Mouse (Mus musculus) spleen, adult 2 months (tissue): ENCODE measurements around the gene Prdm15. TPM values are rescaled to one million over a fixed set of nuclear protein-coding genes. Genes with fewer than 3 reads are reported as not detected.

Source experiments
- DNase-seq, 2 experiments: peaks; one replicate each; pipeline versions ENCODE4 v3.0.0 to v3.0.0-alpha.2; 2012 to 2021; ENCODE audit warnings: low spot score in 2 of 2, low read depth in 1 of 2
- H3K27ac ChIP-seq: fragments of 200-500 bp; 2 replicates; pipeline ENCODE4 v1.5.1; 2012; ENCODE audit warnings: low read length, inconsistent platforms; ENCODE audit not compliant: insufficient read depth
- H3K27me3 ChIP-seq: fragments of 200-500 bp; 2 replicates; pipeline ENCODE4 v1.6.1; 2012; ENCODE audit warnings: mild to moderate bottlenecking, moderate library complexity, low read length, inconsistent platforms; ENCODE audit not compliant: control insufficient read depth, insufficient read depth
- H3K36me3 ChIP-seq: fragments of 200-500 bp; 2 replicates; pipeline ENCODE4 v1.6.1; 2012; ENCODE audit warnings: mild to moderate bottlenecking, low read length, inconsistent platforms; ENCODE audit not compliant: control insufficient read depth, insufficient read depth
- H3K4me1 ChIP-seq: fragments of 200-500 bp; 2 replicates; pipeline ENCODE4 v1.6.1; 2011; ENCODE audit warnings: inconsistent platforms; ENCODE audit not compliant: control insufficient read depth, insufficient read depth, insufficient read length
- H3K4me3 ChIP-seq: fragments of 200-500 bp; 2 replicates; pipeline ENCODE4 v1.5.1; 2011; ENCODE audit warnings: mild to moderate bottlenecking, inconsistent platforms; ENCODE audit not compliant: insufficient read depth, insufficient read length; ENCODE audit errors: extremely low read depth
- CTCF ChIP-seq: fragments of 200-500 bp; IDR thresholded peaks from 2 replicates; pipeline ENCODE4 v1.5.1; 2011; ENCODE audit warnings: mild to moderate bottlenecking, inconsistent platforms; ENCODE audit not compliant: insufficient read depth, insufficient read length, insufficient replicate concordance; ENCODE audit errors: extremely low read depth
- POLR2A ChIP-seq: fragments of 200-500 bp; IDR thresholded peaks from 2 replicates; pipeline ENCODE4 v1.6.1; 2011; ENCODE audit warnings: low read depth, low read length, inconsistent platforms
- WGBS: fragments of 180-500 bp; shearing (Covaris S2); methylation state at CpG from one replicate; pipeline ENCODE4 v1.1.7; 2018; 5-methylcytosine and 5-hydroxymethylcytosine counted together
- polyA plus RNA-seq: library from polyadenylated mRNA; depleted of rRNA; stranded (reverse); fragments of >200 nt; gene quantifications from 2 replicates; pipeline ENCODE4 v1.2.3, GENCODE M21; 2012; rRNA removed

The Prdm15 gene
- polyA plus RNA-seq, 1 experiment = 11.1 TPM

DNA sequence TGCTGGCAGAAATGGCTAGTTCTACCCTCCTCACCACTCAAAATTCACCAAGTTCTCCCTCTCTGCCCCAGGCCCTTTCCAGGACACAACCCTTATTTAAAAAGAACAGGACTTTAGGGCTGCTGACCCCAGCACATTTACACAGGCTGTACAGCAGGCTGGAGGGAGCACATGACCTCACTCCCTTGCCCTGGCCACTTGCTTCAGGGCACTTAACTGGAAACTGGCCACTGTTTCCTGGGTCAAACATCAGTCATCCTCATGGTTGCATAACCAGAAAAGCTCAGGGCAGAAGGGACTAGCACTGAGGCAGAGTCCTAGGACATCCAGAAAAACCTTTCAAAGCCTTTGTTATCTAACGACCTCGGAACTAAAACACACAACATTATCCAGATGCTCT, 93.4 kb downstream of the Prdm15 start:
- peaks cover 3% of the 10 kb centered on the region for H3K27me3 ChIP-seq
- H3K27ac ChIP-seq = no peak overlapping the region
- H3K4me1 ChIP-seq = peaks cover 3% of the 10 kb centered on the region; the same call in 1 of the 2 replicates
- DNase-seq = no peak
- no peak overlapping the region for H3K4me3 ChIP-seq
- WGBS = 94% methylated on average over 2 of the region's 2 CpGs
- H3K36me3 ChIP-seq = no peaks in the 10 kb centered on the region
- TF ChIP-seq POLR2A (no peak), CTCF (no peak)

DNA sequence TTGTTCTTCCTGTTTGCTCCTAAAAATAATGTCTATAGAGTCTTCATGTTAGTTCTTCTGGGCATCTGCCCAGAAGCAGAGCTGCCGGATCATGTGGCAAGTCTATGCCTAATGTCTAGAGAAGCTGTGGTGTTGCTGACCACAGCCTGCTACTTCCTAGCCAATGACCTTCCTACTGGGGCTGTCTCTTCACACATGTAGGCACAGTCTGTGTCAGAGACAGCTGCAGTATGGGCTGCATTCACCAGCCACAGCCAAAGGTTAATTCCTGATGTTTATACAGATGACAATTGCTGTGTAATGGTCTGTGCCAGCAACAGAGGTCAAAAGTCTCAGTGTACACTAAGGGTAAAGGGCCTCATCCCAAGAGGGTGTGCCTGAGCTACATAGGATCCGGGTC, 95.2 kb downstream of the Prdm15 start:
- H3K27ac ChIP-seq = no peak overlapping the region
- 58% methylated on average over 2 of the region's 2 CpGs for WGBS

DNA sequence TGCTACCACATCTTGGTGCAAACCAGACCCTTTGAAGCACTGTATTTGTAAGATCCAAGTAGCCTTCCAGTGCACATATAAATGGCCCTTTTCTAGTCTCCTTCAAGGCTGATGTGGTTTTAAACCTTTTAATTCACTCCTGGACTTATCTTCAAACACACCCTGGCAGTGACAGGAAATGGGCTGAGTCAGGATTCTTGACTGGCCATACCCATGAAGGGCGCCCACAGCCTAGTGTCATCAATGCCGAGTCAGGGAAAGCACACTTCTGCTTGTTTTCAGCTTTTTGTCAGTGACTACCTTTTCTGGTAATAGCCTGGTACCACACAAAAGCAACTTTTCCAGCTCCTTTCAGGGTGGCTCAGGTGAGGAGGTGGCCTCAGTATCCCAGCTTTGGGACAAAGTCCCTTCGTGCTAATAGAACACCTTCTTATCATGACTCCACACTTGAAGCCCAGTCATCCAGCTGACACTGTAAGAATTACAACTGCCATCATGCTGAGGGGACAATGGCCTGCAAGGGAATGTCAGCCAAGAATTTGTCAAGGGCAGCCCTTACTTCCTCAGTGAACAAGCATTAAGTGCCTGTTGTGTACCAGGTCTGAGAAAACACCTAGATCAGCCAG, 99.2 kb downstream of the Prdm15 start:
- Histone ChIP-seq H3K36me3 (no peaks in the 10 kb centered on the region), H3K27ac (no peak overlapping the region), H3K4me1 (no peaks in the 10 kb centered on the region), H3K27me3 (no peaks in the 10 kb centered on the region), H3K4me3 (no peak overlapping the region)
- WGBS = 52% methylated on average over 3 of the region's 3 CpGs
- TF ChIP-seq POLR2A = no peak
- no peak for TF ChIP-seq CTCF
- DNase-seq = no peak

More for the DNA sequence above, 95.2 kb downstream of the Prdm15 start:
- Histone ChIP-seq H3K36me3 (no peaks in the 10 kb centered on the region), H3K4me1 (no peaks in the 10 kb centered on the region), H3K4me3 (no peak overlapping the region), H3K27me3 (no peaks in the 10 kb centered on the region)
- no peak for TF ChIP-seq POLR2A
- TF ChIP-seq CTCF = no peak
- no peak for DNase-seq

DNA sequence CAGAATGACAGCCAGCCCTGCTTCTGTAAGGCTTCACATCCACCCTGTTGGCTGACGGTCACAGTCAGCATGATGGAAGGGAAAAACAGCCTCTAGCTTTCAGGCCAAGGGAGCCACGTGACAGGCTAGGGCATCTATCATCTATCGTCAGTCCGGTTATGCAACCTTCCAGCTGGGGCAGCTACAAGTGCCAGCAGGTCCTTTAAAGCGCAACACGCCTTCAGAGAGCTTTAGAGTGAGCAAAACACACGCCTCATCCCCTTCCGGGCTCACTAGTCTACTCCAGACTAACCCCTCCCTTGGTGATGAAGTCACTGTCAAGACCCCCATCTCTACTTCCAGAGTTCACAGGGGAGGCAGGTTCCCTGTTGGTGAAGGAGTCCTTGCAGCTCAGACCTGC, 99.8 kb downstream of the Prdm15 start:
- no peak for DNase-seq
- Histone ChIP-seq H3K36me3 (no peaks in the 10 kb centered on the region), H3K27ac (no peak overlapping the region), H3K27me3 (no peaks in the 10 kb centered on the region), H3K4me3 (no peak overlapping the region), H3K4me1 (no peaks in the 10 kb centered on the region)
- TF ChIP-seq CTCF = no peak
- TF ChIP-seq POLR2A = no peak
- 26% methylated on average over 8 of the region's 8 CpGs for WGBS

DNA sequence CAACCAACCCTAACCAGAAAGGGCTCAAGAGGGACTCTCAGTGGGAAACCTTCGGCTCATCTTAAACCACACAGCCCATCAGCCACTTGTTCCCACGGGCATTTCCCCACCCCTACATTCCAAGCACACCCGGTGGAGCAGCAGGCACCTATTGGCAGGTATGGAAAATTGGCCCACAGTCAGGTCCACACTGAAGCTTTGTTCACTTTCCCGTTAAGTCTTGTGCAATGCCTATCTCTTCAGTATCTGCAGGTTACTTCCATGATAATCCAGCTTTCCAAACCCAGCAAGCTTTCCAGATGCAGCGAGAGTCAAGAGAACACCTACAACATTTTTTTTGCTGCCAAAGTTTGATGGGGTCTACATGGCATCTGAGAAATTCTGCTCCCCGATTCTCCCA, 103.2 kb downstream of the Prdm15 start:
- WGBS = 84% methylated on average over 6 of the region's 6 CpGs
- TF ChIP-seq CTCF = no peak
- no peak for TF ChIP-seq POLR2A
- Histone ChIP-seq H3K27me3 (no peaks in the 10 kb centered on the region), H3K4me3 (no peak overlapping the region), H3K36me3 (no peaks in the 10 kb centered on the region), H3K4me1 (no peaks in the 10 kb centered on the region), H3K27ac (no peak overlapping the region)
- DNase-seq = no peak

Other genes starting within 250 kb of the Prdm15 start
- gene Tmprss2, start 240.7 kb downstream of the Prdm15 start, polyA plus RNA-seq = 0.12 and 0.13 TPM in 2 replicates
- gene Ripk4, start 88.1 kb downstream of the Prdm15 start, polyA plus RNA-seq = 0.15 and 0.19 TPM in 2 replicates
- gene C2cd2, start 110.7 kb upstream of the Prdm15 start, polyA plus RNA-seq = 10.4 and 21.3 TPM in 2 replicates
- gene Zbtb21, start 110.8 kb upstream of the Prdm15 start, polyA plus RNA-seq = 10.0 and 11.1 TPM in 2 replicates
- 3.7 and 5.1 TPM in 2 replicates for gene B230307C23Rik, start 145.5 kb upstream of the Prdm15 start, polyA plus RNA-seq
- 0.97 and 1.3 TPM in 2 replicates for gene A630089N07Rik, start 230.6 kb upstream of the Prdm15 start, polyA plus RNA-seq